Mouse (Mus musculus): ENCODE data around the gene Emilin1.
"Not testable (repeated sequence)": the region's sequence is repeated elsewhere in the genome, so short reads cannot be mapped to it uniquely, and the experiment has no call there.

Emilin1 gene

GRCm38 (mm10) chr5:30913060-30913841 is at the start of gene Emilin1:
TSS of gene Emilin1 (plus strand) at chr5:30913402.
- DNase-seq (ENCODE audit: low read depth in 2 of 2, low spot score in 2 of 2): no peak

DNA sequence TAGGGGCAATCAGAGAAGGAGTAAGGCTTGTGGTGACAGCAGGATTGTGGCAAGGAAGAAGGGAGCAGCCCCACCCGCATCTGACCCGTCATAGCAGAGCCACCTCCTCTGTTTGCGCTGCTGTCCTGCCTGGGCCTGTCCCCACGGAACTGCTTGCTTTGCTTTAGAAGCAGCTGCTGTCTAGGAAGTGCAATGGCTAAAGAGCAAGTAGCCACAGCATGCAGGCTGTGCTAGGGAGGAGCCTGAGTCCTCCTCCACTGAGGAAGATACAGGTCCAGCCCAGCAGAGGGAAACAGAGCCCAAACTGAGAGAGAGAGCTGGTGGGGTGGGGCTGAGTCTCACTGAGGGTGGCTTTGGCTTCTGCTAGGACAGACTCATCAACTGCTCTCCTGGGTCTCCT is 49.4 kb upstream of the Emilin1 start:
- no peak for DNase-seq (ENCODE audit: low read depth in 2 of 2, low spot score in 2 of 2)

GRCm38 (mm10) chr5:30864322-30864721 is 48.9 kb upstream of the Emilin1 start:
- DNase-seq (ENCODE audit: low read depth in 2 of 2, low spot score in 2 of 2): no peak

DNA sequence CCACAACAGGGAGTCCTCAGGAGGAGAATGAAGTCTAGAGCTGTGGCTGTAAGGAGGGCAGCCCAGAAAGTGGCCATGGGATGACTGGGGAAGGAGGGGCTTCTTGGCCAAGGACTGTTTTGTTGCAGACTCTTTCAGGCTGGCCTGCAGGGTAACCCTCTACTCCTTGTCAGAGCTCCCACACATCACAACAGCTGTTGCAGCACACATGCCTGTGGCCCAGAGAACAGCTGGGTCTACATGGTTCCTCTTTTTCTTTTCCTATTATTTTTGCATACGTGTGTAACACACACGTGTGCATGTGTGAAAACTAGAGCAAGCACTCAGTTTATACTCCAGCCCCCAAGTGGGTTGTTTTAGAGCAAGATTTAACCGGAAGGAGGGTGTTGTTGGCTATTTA is 46.3 kb upstream of the Emilin1 start:
- DNase-seq (ENCODE audit: low read depth in 2 of 2, low spot score in 2 of 2): no peak

- no peak for DNase-seq (ENCODE audit: low read depth in 2 of 2, low spot score in 2 of 2)
Observed at GRCm38 (mm10) chr5:30867712-30868111, 45.5 kb upstream of the Emilin1 start, which contains the start of gene Tmem214. TSS of gene Tmem214 (plus strand) at chr5:30868012.

DNA sequence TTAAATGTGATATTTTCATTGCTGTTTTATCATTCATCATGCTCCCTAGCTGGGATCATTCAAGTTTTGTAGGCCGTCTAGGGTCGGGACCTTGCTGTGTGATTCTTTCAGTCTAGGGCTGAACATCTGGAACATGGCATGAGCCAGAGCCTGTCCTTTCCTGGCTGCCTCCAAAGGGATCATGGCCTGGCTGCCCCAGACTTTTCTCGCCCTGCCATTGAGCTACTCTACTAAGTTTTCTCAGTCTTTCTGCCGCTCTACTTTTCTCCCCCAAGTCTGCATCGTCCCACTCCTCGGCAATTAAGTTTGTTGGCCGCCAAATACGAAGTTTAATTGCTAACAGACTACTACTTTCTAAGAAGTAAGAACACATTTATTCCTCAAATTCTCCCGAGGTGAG is 44.2 kb upstream of the Emilin1 start:
- DNase-seq (ENCODE audit: low read depth in 2 of 2, low spot score in 2 of 2): no peak

DNA sequence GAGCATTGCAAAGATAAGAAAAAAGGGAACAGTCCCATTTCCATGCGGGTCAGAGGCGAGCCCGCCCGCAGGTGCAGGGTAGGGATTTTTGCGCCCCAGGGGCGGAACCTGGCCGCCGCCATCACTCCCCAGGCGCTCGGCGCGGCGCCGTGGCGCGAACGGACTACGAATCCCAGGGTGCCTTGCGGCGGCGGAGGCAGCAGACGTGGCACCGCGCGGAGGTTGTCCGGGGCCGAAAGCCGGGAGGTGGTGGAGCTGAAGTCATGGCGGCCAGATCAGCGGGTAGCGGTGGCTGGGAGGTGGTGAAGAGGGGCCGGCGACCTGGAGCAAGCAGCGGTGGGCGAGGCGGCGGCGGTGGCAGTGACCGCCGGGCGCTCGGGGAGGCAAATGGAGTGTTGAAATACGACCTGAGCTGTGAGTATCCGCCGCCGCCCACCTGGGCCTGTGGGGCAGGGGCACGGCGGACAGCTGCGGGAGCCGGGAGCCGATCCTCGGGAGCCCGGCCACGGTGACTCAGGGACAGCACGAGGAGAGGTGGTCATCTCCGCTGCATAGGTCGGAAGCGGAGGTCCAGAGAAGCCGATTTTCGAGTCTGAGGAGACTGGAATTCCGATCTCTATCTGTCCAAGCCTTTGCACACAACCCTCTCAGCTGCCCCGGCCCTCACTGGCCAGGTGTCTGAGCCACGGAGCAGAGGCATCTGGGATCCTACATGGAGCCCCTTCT is 43.6 kb upstream of the Emilin1 start:
- DNase-seq (ENCODE audit: low read depth in 2 of 2, low spot score in 2 of 2): peak; percentile 82 to 87

GRCm38 (mm10) chr5:30870131-30870406 is 43.1 kb upstream of the Emilin1 start:
- DNase-seq (ENCODE audit: low read depth in 2 of 2, low spot score in 2 of 2): no peak

- DNase-seq (ENCODE audit: low read depth in 2 of 2, low spot score in 2 of 2): no peak
Observed at GRCm38 (mm10) chr5:30872574-30872973, 40.6 kb upstream of the Emilin1 start.

DNA sequence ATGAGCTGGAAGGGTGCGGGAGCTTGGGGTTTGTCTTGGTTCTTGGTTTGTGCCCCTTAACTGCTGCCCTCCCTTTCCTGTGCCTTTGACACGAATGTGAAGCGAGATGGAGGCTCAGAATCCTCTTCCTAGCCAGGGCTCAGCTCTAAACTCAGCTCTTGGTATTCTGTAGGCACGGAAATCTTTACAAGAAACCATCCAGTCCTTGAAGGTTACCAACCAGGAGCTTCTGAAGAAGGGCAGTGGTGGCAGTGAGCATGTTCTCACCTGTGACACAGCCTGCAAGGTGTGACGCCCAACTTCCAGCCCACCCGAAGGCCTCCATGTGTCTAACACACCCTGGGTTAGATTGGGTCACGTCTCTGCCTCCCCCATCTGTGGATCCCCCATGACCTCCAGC is 38.8 kb upstream of the Emilin1 start:
- DNase-seq (ENCODE audit: low read depth in 2 of 2, low spot score in 2 of 2): no peak

DNA sequence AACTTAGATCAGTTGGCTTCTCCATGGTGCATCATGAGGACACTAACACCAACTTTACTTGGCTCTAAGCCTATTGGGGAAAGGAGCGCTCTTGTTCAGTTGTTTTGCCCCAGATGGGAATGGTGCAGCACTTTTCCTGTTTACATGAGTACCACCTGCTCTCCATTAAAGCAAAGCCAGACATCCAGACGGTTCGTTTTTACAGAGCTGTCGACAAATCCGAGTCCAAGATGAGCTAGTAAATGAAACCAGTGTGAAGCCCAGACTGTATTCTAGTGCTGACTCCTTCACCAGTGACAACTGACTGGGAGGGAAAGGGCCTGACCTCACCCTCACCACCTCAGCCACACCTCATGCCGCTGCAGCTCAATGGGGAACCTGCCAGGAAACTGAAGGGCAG is 34.6 kb upstream of the Emilin1 start:
- no peak for DNase-seq (ENCODE audit: low read depth in 2 of 2, low spot score in 2 of 2)

- no peak for DNase-seq (ENCODE audit: low read depth in 2 of 2, low spot score in 2 of 2)
Observed at GRCm38 (mm10) chr5:30879347-30879943, 33.8 kb upstream of the Emilin1 start.

- DNase-seq (ENCODE audit: low read depth in 2 of 2, low spot score in 2 of 2): not testable (repeated sequence)
Observed at GRCm38 (mm10) chr5:30881839-30882238, 31.4 kb upstream of the Emilin1 start.

DNA sequence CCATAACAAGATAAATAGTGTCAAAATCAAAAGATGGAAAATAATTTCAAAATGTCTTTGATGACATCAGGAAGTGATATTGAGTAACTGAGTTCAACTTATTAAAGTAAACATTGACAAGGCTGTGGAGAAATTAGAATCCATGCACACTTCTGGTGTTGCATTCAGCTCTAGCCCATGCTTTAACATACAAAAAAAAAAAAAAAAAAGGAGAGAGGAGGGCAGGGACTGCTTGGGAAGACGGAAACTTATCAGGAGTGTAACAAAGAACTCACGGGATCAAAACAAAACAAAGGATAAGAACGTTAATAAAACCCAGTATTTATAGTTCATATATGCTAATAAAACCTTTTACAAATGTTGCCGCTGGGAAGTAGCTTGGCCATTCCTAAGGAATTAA is 27.0 kb upstream of the Emilin1 start:
- DNase-seq (ENCODE audit: low read depth in 2 of 2, low spot score in 2 of 2): no peak

GRCm38 (mm10) chr5:30886731-30887130 is 26.5 kb upstream of the Emilin1 start:
- no peak for DNase-seq (ENCODE audit: low read depth in 2 of 2, low spot score in 2 of 2)

DNA sequence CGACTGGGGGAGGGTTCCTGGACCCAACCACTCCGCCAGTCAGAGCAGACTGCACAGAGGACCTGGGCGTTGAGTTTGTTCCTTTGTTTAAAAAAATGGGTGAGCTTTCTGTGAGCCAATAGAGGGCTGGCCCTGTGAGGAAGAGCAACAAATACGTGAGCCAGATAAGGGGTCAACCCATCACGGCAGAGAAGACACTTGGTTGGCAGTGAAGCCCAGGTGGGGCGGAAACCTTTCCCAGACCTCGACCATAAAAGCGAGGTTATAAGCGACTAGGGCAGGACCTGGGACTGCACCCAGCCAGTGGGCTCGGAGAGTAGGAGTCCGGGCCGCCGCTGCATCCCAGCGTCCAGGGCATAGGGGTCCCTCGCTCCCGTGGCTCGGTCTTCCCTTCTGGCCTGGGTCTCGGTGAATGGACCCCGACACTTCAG is 25.9 kb upstream of the Emilin1 start:
- peak; percentile 74 to 77 for DNase-seq (ENCODE audit: low read depth in 2 of 2, low spot score in 2 of 2)

- DNase-seq (ENCODE audit: low read depth in 2 of 2, low spot score in 2 of 2): peak; percentile 86 to 87
Observed at GRCm38 (mm10) chr5:30887858-30888336, 25.3 kb upstream of the Emilin1 start.

GRCm38 (mm10) chr5:30888337-30889087 is 24.7 kb upstream of the Emilin1 start, which contains the start of gene Agbl5:
TSS of gene Agbl5 (plus strand) at chr5:30888694.
- DNase-seq (ENCODE audit: low read depth in 2 of 2, low spot score in 2 of 2): peak; percentile 90 to 93

DNA sequence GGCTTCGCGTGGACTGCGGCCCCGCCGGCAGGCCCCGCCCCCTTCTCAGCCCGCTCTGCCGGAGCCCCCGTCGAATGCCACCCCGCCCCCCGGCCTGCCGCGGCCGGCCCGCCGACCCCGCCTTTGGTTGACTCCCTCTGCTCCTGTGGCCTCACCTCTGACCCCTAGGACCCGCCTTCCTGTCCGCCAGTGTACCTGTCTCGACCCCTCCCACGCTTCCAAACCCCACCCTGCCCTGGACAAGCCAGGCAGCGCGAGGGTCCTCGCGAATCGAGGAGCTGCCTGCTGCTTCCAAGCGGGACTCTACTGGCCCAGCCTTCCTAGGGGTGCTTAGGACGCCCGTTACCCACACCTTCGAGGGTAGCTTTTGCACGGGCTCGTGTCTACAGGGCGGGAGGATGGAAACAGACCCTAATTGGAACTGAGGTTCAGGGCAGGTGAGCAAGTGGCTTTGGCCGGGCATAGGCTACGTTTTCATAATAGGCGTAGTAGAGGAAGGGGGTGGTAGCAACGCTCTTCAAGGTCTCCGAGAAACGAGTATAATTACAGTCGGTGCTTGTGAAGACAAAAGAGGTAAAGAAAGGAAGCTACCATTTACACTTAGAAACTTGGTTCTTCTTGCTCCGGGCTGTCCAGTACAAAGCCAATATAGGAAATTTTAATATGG is 24.0 kb upstream of the Emilin1 start:
- no peak for DNase-seq (ENCODE audit: low read depth in 2 of 2, low spot score in 2 of 2)

DNA sequence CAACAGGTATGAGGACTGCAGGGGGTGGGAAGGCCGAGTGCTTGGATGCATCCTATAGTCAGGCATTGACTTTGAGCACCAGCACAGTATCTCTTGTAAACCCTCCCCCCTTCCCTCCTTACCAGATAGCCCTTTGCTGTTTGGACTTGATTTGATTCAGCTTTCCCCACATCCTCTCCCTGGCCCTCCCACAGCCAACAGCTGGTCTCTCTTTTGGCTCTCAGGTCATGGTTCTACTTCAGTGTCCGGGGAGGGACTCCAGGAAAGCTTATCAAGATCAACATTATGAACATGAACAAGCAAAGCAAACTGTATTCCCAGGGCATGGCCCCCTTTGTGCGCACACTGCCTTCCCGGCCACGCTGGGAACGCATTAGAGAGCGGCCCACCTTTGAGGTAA is 22.8 kb upstream of the Emilin1 start:
- no peak for DNase-seq (ENCODE audit: low read depth in 2 of 2, low spot score in 2 of 2)

GRCm38 (mm10) chr5:30901860-30902259 is 11.3 kb upstream of the Emilin1 start:
- DNase-seq (ENCODE audit: low read depth in 2 of 2, low spot score in 2 of 2): no peak
